ENCODE assay signal across 8 mouse cellular contexts in genomic region chr15:7118849-7119248, GRCm38 (mm10). TPM values are rescaled to one million over a fixed set of nuclear protein-coding genes. Genes with fewer than 3 reads are reported as not detected.
DNase-seq lines count a peak whose midpoint lies in the region; ATAC-seq and TF ChIP-seq lines count a peak whose summit lies in the region.

No protein-coding gene starts in this region.

- 43% methylated on average over 5 of the region's 5 CpGs for WGBS in liver, postnatal 0 days (ENCODE audit: insufficient replicate concordance)
- WGBS in hindbrain, embryonic 16.5 days = 9% methylated on average over 5 of the region's 5 CpGs

- intact Hi-C loops in heart, postnatal 25 days (cut with DNase I) = no loop called here
- intact Hi-C loops in heart, postnatal 10 days (cut with DNase I) = no loop called here

- TF ChIP-seq CTCF in liver, postnatal 0 days (IDR thresholded peaks at IDR 0.05; ENCODE audit: low read depth) = no peak

- no peak overlapping the region for H3K4me2 ChIP-seq in liver, postnatal 0 days (ENCODE audit: low read depth, low read length)
- H3K4me2 ChIP-seq in hindbrain, embryonic 16.5 days (ENCODE audit: low read length) = no peak overlapping the region

- ATAC-seq in liver, postnatal 0 days = no peak
- peak; percentile 90 for ATAC-seq in hindbrain, embryonic 16.5 days

- no peaks in the 10 kb centered on the region for H3K27me3 ChIP-seq in liver, postnatal 0 days (ENCODE audit: insufficient read depth, low read length)
- H3K27me3 ChIP-seq in hindbrain, embryonic 16.5 days (replicated peaks; ENCODE audit: control insufficient read depth, insufficient read depth, low read length) = no peaks in the 10 kb centered on the region

- H3K36me3 ChIP-seq in liver, postnatal 0 days (replicated peaks; ENCODE audit: insufficient read depth, low read length) = no peaks in the 10 kb centered on the region
- H3K36me3 ChIP-seq in hindbrain, embryonic 16.5 days (ENCODE audit: control insufficient read depth, insufficient read depth, low read length) = no peaks in the 10 kb centered on the region

- H3K4me3 ChIP-seq in liver, postnatal 0 days (ENCODE audit: low read depth, low read length) = no peak overlapping the region
- no peak overlapping the region for H3K4me3 ChIP-seq in hindbrain, embryonic 16.5 days (ENCODE audit: low read length)

- peaks cover 6% of the 10 kb centered on the region; the same call in 1 of the 2 replicates for H3K4me1 ChIP-seq in liver, postnatal 0 days (ENCODE audit: insufficient read depth)
- H3K4me1 ChIP-seq in hindbrain, embryonic 16.5 days (ENCODE audit: control insufficient read depth, insufficient read depth, low read depth, low read length) = peaks cover under 1% of the 10 kb centered on the region; the same call in 1 of the 2 replicates

- no peaks in the 10 kb centered on the region for H3K9me3 ChIP-seq in liver, postnatal 0 days (ENCODE audit: low read length)
- H3K9me3 ChIP-seq in hindbrain, embryonic 16.5 days (ENCODE audit: control insufficient read depth, low read length) = no peaks in the 10 kb centered on the region

- H3K9ac ChIP-seq in liver, postnatal 0 days (replicated peaks) = no peak overlapping the region
- H3K9ac ChIP-seq in hindbrain, embryonic 16.5 days (ENCODE audit: low read depth, low read length) = no peak overlapping the region

- TF ChIP-seq EP300 in liver, postnatal 0 days (IDR thresholded peaks at IDR 0.05; ENCODE audit: low read depth) = no peak

- no peak overlapping the region for H3K27ac ChIP-seq in liver, postnatal 0 days (ENCODE audit: low read depth)
- H3K27ac ChIP-seq in hindbrain, embryonic 16.5 days (ENCODE audit: low read depth, low read length) = no peak overlapping the region; the same call in 1 of the 2 replicates

- DNase-seq in liver = peak; percentile 28
- DNase-seq in liver, postnatal 0 days = no peak
- DNase-seq in cerebellum, adult 9-11 months = peak; percentile 35
- peak; percentile 79 for DNase-seq in lung, postnatal 10 days
- peak; percentile 42 for DNase-seq in yolk sac, embryonic 10.5 days (ENCODE audit: low spot score)
- no peak for DNase-seq in heart, postnatal 25 days (ENCODE audit: low spot score)
- no peak for DNase-seq in heart, postnatal 10 days

RNA-seq across cellular contexts. Expression of gene Lifr, which starts 28.4 kb away (rescaled TPM):
- polyA plus RNA-seq in liver, postnatal 0 days (2015; fragmentation: Nextera tagmentation; extraction: Ambion mirVana) = 49.1 and 51.4 TPM in 2 replicates
- 16.8 and 18.2 TPM in 2 replicates for polyA plus RNA-seq in hindbrain, embryonic 16.5 days (2015; fragmentation: Nextera tagmentation; extraction: Ambion mirVana)
- total RNA-seq in heart, postnatal 25 days (2021) = 10 to 100 TPM; 53.8 to 63.4 TPM
- total RNA-seq in heart, postnatal 10 days (2021) = 10 to 100 TPM; 50.2 to 54.0 TPM

Comparison
In these comparisons a context has a peak if more than half of its experiments do, and no peak if none do; other contexts are left out.
1. DNase-seq: peak in liver (single experiment), cerebellum, adult 9-11 months (single experiment), lung, postnatal 10 days (single experiment) and yolk sac, embryonic 10.5 days (single experiment); none in liver, postnatal 0 days (single experiment), heart, postnatal 25 days (single experiment) and heart, postnatal 10 days (0 of 2).